Mouse (Mus musculus): ENCODE measurements around the gene Aaed1. TPM values are rescaled to one million over a fixed set of nuclear protein-coding genes. Genes with fewer than 3 reads are reported as not detected.

Gene Aaed1
- total RNA-seq, 2 experiments from 2014 or later: 40.6 to 45.6 TPM

DNA sequence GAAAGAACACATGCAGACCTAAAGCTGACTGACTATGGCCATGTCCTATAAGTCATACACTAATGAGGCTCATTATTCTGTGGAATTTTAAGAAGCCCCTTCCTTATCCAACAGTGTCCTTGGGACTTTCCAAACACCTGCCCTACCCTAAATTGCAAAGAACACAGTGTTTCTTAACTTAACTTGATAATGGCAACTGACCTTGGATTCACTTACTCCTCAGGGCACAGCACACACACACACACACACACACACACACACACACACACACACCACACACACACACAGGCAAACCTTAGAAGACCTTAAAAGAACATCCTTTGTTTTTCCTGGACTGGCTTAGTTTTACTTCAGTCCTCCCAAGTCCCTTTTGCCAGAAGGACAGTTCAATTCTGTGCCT lies 58.8 kb downstream of the Aaed1 start:
- no peak for DNase-seq (ENCODE audit: low spot score in 2 of 2)

DNA sequence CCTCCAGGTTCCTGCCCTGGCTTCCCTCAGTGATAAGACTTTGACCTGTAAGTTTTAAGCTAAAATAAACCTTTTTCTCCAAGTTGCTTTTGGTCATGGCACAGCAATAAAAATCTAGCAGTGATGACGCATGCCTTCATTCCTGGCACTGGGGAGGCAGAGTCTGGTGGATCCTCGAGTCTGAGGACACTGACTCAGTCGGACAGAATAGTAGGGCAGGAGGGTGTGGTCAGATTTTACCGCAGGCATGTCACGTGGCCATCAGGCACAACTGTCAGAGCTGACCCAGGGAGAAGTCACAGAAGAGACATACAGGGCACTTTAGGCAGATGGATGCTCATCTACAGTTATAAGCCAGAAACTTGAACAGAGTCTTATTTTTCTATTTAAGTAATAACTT lies 60.4 kb downstream of the Aaed1 start:
- DNase-seq (ENCODE audit: low spot score in 2 of 2): peak; percentile 34 to 35

- no peak for DNase-seq (ENCODE audit: low spot score in 2 of 2)
Measured at GRCm38 (mm10) chr13:64250363-64250762, 62.1 kb downstream of the Aaed1 start.

GRCm38 (mm10) chr13:64248775-64249524 lies 63.6 kb downstream of the Aaed1 start:
- DNase-seq (ENCODE audit: low spot score in 2 of 2): peak; percentile 93 to 94

DNA sequence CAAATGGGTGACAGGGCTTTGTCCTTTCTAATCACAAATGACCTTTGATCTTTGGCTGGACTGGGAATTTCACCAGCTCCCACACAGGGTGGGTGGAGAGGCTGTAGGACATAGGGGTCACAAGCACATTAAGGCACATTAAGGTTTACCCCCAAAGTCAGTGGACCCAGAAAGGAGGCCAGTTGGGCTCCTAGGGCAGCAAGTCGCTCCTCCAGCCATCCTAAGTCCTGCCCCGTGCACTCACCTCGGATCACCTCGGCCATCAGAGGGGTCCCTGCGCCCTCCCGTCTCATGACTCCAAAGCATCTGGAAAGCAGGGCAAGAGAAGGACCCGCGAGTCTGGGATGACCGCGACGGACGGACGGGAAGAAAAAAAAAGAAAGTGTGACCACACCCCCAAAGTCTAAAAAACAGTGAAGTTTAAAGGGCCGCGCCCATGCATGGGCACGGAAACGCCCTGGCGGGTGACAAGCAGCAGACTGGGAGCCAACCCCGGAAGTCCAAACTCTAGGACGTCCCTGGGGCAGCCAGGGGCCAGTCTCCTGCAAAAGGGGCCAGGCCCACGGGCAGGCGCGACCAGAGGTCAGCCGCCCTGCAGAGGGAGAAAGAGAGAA lies 64.2 kb downstream of the Aaed1 start:
- peak; percentile 50 to 61 for DNase-seq (ENCODE audit: low spot score in 2 of 2)

GRCm38 (mm10) chr13:64246106-64246505 lies 66.4 kb downstream of the Aaed1 start:
- DNase-seq (ENCODE audit: low spot score in 2 of 2): no peak

GRCm38 (mm10) chr13:64244685-64245261 lies 67.7 kb downstream of the Aaed1 start:
- no peak for DNase-seq (ENCODE audit: low spot score in 2 of 2)

DNA sequence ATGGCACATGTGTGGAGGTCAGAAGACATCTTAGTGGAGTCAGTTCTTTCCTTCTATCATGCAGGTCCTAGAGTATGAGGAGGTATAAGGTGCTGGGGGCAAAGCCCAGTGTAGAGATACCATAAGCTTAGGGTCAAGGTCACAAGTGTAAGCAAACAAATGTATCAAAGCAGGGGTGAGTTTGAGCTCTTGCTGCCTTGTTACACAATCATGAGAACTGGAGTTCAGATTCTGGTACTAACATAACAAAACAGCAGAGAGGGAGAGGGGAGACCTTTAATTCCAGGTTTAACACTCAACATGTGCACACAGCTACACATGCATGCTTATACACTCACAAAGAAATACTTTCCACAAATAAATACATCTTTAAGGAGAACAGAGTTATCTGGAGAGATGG lies 69.8 kb downstream of the Aaed1 start:
- no peak for DNase-seq (ENCODE audit: low spot score in 2 of 2)

DNA sequence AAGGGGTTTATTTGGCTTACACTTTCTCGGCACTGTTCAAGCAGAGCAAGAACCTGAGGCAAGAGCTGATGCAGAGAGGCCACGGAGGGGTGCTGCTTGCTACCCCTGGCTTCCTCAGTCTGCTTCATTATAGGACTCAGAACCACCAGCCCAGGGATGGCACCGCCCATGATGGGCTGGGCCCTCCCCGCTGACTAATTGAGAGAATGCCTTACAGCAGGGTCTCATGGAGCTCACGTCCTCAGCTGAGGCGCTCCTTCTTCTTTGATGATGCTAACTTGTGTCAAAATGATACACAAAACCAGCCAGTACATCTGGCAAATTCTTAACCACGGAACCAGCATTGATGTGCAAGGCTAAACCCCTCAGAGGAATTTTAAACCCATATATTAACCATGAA lies 71.9 kb downstream of the Aaed1 start:
- DNase-seq (ENCODE audit: low spot score in 2 of 2): no peak

DNA sequence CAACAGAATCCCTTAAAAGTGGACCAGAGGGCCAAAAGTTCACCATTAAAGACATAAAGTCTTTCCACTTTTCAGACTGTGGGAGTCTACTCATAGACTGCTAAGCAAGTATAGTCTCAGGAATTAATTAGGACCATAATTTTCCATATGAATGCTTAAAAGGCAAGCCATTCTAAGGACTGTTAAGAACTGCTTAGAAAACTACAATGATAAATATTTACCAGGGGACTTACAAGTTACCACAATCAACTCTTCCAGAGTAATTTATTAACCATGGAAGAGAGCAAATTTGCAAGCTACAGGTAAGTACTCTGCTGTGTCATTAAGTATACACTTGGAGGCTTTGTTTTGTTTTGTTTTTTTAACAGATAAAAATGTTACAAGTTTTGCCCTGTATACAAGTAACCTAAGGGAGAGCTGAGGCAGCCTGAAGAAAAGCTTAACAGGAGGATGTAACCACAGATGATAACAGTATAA lies 74.8 kb downstream of the Aaed1 start:
- DNase-seq (ENCODE audit: low spot score in 2 of 2): no peak

GRCm38 (mm10) chr13:64237000-64237680 lies 75.4 kb downstream of the Aaed1 start:
- DNase-seq (ENCODE audit: low spot score in 2 of 2): no peak

GRCm38 (mm10) chr13:64235777-64236176 lies 76.7 kb downstream of the Aaed1 start:
- no peak for DNase-seq (ENCODE audit: low spot score in 2 of 2)

GRCm38 (mm10) chr13:64235062-64235715 lies 77.3 kb downstream of the Aaed1 start:
- DNase-seq (ENCODE audit: low spot score in 2 of 2): no peak

- DNase-seq (ENCODE audit: low spot score in 2 of 2): no peak
Measured at GRCm38 (mm10) chr13:64233139-64233538, 79.4 kb downstream of the Aaed1 start.

GRCm38 (mm10) chr13:64226725-64227124 lies 85.8 kb downstream of the Aaed1 start:
- no peak for DNase-seq (ENCODE audit: low spot score in 2 of 2)

DNA sequence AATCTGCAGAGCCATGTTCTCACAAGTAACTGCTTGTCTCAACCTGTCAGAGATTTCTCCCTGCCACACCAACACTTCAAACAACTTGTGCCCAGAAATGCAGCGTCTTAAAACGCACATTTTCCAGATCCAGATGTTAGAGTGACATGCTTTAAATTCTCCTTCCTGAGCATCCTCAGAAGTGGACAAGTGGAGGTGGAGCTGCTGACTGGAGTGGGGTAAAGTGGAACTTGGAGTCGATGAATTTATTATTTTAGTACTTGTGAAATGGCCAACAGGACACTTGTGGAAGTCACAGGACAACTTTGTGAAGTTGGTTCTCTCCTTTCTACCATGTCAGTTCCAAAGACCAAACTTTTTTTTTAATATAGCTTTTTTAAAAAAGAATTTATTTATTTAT lies 86.8 kb downstream of the Aaed1 start:
- DNase-seq (ENCODE audit: low spot score in 2 of 2): no peak

Other genes with a start within 250 kb of the Aaed1 start
- gene Hsd17b3, start 223.5 kb downstream of the Aaed1 start, total RNA-seq (2021): 1 to 10 TPM in 1 of 2 experiments, under 1 TPM in 1; 0.74 to 2.2 TPM
- gene Slc35d2, start 183.3 kb downstream of the Aaed1 start, total RNA-seq (2021): 1 to 10 TPM; 4.3 to 7.7 TPM
- gene Zfp367, start 159.5 kb downstream of the Aaed1 start, total RNA-seq (2021): 10 to 100 TPM; 20.9 to 23.5 TPM
- gene Habp4, start 150.9 kb downstream of the Aaed1 start, total RNA-seq (2021): 10 to 100 TPM; 28.5 to 30.2 TPM
- 10 to 100 TPM; 11.3 to 12.6 TPM for gene Cdc14b, start 37.4 kb downstream of the Aaed1 start, total RNA-seq (2021)
- 100 to 1,000 TPM; 216 to 657 TPM for gene Ctsl, start 58.2 kb upstream of the Aaed1 start, total RNA-seq (2021)
- 1 to 10 TPM; 3.2 to 4.4 TPM for gene Cdk20, start 119.6 kb upstream of the Aaed1 start, total RNA-seq (2021)
- not detected for gene Fam240b, start 185.1 kb upstream of the Aaed1 start, total RNA-seq (2021)

Data from adrenal gland, adult 18-20 months (tissue).